Mouse (Mus musculus): Measurements from ENCODE around the gene Adamtsl4.

DNA sequence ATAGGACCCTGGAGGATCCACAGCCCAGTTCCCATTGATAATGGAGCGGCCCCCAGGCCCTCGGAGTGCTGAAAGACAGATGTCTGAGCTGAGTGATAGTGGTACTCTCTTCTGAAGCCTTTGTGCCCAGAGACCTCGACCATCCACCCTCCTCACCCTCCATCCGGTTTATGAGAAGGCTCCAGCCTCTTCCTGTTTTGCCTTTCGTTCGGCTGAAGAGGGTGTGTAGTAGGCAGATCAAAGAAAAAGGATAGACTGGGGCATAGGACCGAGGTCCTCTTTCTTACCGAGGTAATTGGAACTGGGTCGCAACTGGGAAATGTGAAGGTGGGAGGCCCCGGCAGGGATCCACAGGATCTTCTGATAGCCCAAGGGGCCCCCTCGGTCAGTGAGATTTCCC is 6.4 kb downstream of the Adamtsl4 start:
- TF ChIP-seq CTCF (IDR thresholded peaks at IDR 0.05; ENCODE audit: borderline replicate concordance, control insufficient read depth, extremely low read depth, insufficient read depth, low read length, poor library complexity) = no peak
- TF ChIP-seq POLR2A (IDR thresholded peaks at IDR 0.05; ENCODE audit: control insufficient read depth, extremely low read depth, insufficient read depth, low read length, poor library complexity) = no peak

All from thymus, adult 2 months (tissue).